In the genomic region with DNA sequence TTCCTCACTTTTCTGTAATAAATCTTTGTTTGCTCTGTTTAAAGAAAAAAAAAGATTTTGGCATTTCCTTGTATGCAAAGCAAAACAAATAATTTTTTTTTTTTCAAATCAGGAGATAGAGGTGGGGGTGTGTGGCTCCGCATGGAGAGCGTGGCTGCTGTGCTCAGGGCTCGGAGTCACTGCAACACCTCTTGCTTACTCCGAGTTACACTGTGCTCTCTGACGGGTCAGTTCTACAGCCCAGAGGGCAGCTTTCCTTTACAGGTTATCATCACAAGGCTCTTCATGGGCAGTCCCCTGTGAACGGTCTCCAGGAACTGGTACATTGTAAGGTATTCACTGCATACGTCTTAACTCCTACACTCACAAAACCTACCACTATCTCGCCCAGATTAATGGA, we compare ENCODE assay signal across 16 mouse cellular contexts. TPM values are rescaled to one million over a fixed set of nuclear protein-coding genes. Genes with fewer than 3 reads are reported as not detected.
DNase-seq lines count a peak whose midpoint lies in the region; ATAC-seq and TF ChIP-seq lines count a peak whose summit lies in the region.
"Had no signal": no experiment of that assay in that cellular context is flagged by ENCODE, and none has a peak within 500 bp of the region (broad histone marks: within the 10 kb centered on the region; RNA-seq: fewer than 3 reads in every experiment).

No protein-coding gene starts in this region.

- peak overlapping the region; percentile 45 for H3K27ac ChIP-seq in kidney, embryonic 15.5 days
- H3K27ac ChIP-seq in liver, embryonic 15.5 days (replicated peaks), result peak overlapping the region; percentile 51; the same call in 1 of the 2 replicates
- peak overlapping the region; percentile 46 for H3K27ac ChIP-seq in olfactory bulb, adult 2 months (ENCODE audit: insufficient read depth, low read depth, low read length)
- H3K27ac ChIP-seq: forebrain, embryonic 12.5 days; hindbrain, embryonic 13.5 days; limb, embryonic 10.5 days; midbrain, embryonic 13.5 days; neural tube, embryonic 12.5 days had no signal

- H3K9ac ChIP-seq in kidney, embryonic 15.5 days, result no peak overlapping the region
- H3K9ac ChIP-seq in liver, embryonic 15.5 days, result no peak overlapping the region
- H3K9ac ChIP-seq: forebrain, embryonic 12.5 days; hindbrain, embryonic 13.5 days; midbrain, embryonic 13.5 days; neural tube, embryonic 12.5 days had no signal

- H3K9me3 ChIP-seq in kidney, embryonic 15.5 days (replicated peaks), result no peaks in the 10 kb centered on the region
- H3K9me3 ChIP-seq in liver, embryonic 15.5 days (replicated peaks), result no peaks in the 10 kb centered on the region
- H3K9me3 ChIP-seq: forebrain, embryonic 12.5 days; hindbrain, embryonic 13.5 days; limb, embryonic 10.5 days; midbrain, embryonic 13.5 days; neural tube, embryonic 12.5 days had no signal

- no peak overlapping the region for H3K4me2 ChIP-seq in kidney, embryonic 15.5 days
- H3K4me2 ChIP-seq in liver, embryonic 15.5 days, result 0 out of 2 replicates have a peak overlapping the region, but pooled peaks have one; percentile 39
- H3K4me2 ChIP-seq: forebrain, embryonic 12.5 days; hindbrain, embryonic 13.5 days; midbrain, embryonic 13.5 days; neural tube, embryonic 12.5 days had no signal

- no peak for ATAC-seq in kidney, embryonic 15.5 days (replicated peaks; ENCODE audit: low FRiP score)
- peak; percentile 36; the same call in 1 of the 2 replicates for ATAC-seq in liver, embryonic 15.5 days (ENCODE audit: insufficient read depth)
- ATAC-seq: midbrain, embryonic 13.5 days had no signal

- no peak for TF ChIP-seq POLR2A in olfactory bulb, adult 2 months (IDR thresholded peaks at IDR 0.05; ENCODE audit: insufficient read depth, low read depth, low read length)

- DNase-seq in kidney, postnatal 10 days, result no peak
- DNase-seq in liver, result no peak
- DNase-seq in adrenal gland, postnatal 14 days, result no peak
- DNase-seq in heart, postnatal 25 days (ENCODE audit: low spot score), result no peak
- DNase-seq: cerebellum, adult 9-11 months; gastrocnemius, postnatal 14 days; lung, postnatal 14 days; right cerebral cortex, adult 18-20 months had no signal

- H3K27me3 ChIP-seq in kidney, embryonic 15.5 days, result no peaks in the 10 kb centered on the region
- H3K27me3 ChIP-seq in liver, embryonic 15.5 days, result no peaks in the 10 kb centered on the region
- H3K27me3 ChIP-seq: forebrain, embryonic 12.5 days; hindbrain, embryonic 13.5 days; midbrain, embryonic 13.5 days; neural tube, embryonic 12.5 days had no signal

- peaks cover 65% of the 10 kb centered on the region for H3K4me1 ChIP-seq in kidney, embryonic 15.5 days
- peaks cover 55% of the 10 kb centered on the region for H3K4me1 ChIP-seq in liver, embryonic 15.5 days (replicated peaks)
- peaks cover 39% of the 10 kb centered on the region for H3K4me1 ChIP-seq in olfactory bulb, adult 2 months (ENCODE audit: control insufficient read depth, insufficient read depth, low read length)

- peaks cover 55% of the 10 kb centered on the region for H3K36me3 ChIP-seq in kidney, embryonic 15.5 days
- H3K36me3 ChIP-seq in liver, embryonic 15.5 days (replicated peaks), result peaks cover 57% of the 10 kb centered on the region

- WGBS in kidney, embryonic 15.5 days, result 56% methylated on average over 8 of the region's 8 CpGs
- 69% methylated on average over 8 of the region's 8 CpGs for WGBS in liver, embryonic 15.5 days (ENCODE audit: insufficient replicate concordance)
- 59% methylated on average over 8 of the region's 8 CpGs for WGBS in olfactory bulb, adult 2 months

- intact Hi-C loops in heart, postnatal 25 days (cut with DNase I), result no loop called here

- no peak overlapping the region for H3K4me3 ChIP-seq in kidney, embryonic 15.5 days (replicated peaks)
- H3K4me3 ChIP-seq in liver, embryonic 15.5 days (replicated peaks), result no peak overlapping the region
- H3K4me3 ChIP-seq in olfactory bulb, adult 2 months (ENCODE audit: insufficient read depth, low read depth, low read length), result no peak overlapping the region
- H3K4me3 ChIP-seq: forebrain, embryonic 12.5 days; hindbrain, embryonic 13.5 days; limb, embryonic 10.5 days; midbrain, embryonic 13.5 days; neural tube, embryonic 12.5 days had no signal

- no peak for TF ChIP-seq CTCF in olfactory bulb, adult 2 months (IDR thresholded peaks at IDR 0.05; ENCODE audit: insufficient read depth, low read depth, low read length)

RNA-seq across cellular contexts. Expression of gene Itm2b, which starts 11.5 kb away (rescaled TPM):
- polyA plus RNA-seq in kidney, embryonic 15.5 days (2015; fragmentation: Nextera tagmentation; extraction: Ambion mirVana), result 910 and 925 TPM in 2 replicates
- 524 and 538 TPM in 2 replicates for polyA plus RNA-seq in liver, embryonic 15.5 days (2015; fragmentation: Nextera tagmentation; extraction: Ambion mirVana)
- 469 and 510 TPM in 2 replicates for polyA plus RNA-seq in olfactory bulb, adult 2 months (2012; ENCODE audit: insufficient read depth, insufficient read length, low replicate concordance, missing spikeins)
- 848 and 849 TPM in 2 replicates for total RNA-seq in adrenal gland, postnatal 14 days (2021)
- 100 to 1,000 TPM; 627 to 640 TPM for total RNA-seq in heart, postnatal 25 days (2021)

RNA-seq across cellular contexts. Expression of gene Rb1, which starts 48.0 kb away (rescaled TPM):
- polyA plus RNA-seq in kidney, embryonic 15.5 days (2015; fragmentation: Nextera tagmentation; extraction: Ambion mirVana), result 16.2 and 19.5 TPM in 2 replicates
- polyA plus RNA-seq in liver, embryonic 15.5 days (2015; fragmentation: Nextera tagmentation; extraction: Ambion mirVana), result 21.4 and 23.4 TPM in 2 replicates
- polyA plus RNA-seq in olfactory bulb, adult 2 months (2012; ENCODE audit: insufficient read depth, insufficient read length, low replicate concordance, missing spikeins), result 65.2 TPM in 1 of 2 replicates, not detected in the other
- 25.8 and 27.1 TPM in 2 replicates for total RNA-seq in adrenal gland, postnatal 14 days (2021)
- total RNA-seq in heart, postnatal 25 days (2021), result 10 to 100 TPM; 16.4 to 18.7 TPM
